Mouse (Mus musculus): Measurements from ENCODE around the gene Stfa2l1. TPM values are rescaled to one million over a fixed set of nuclear protein-coding genes. Genes with fewer than 3 reads are reported as not detected.
A peak's percentile ranks its signal among the peaks of the same experiment; 100 is the strongest.
"Not testable (repeated sequence)": the region's sequence is repeated elsewhere in the genome, so short reads cannot be mapped to it uniquely, and the experiment has no call there.

Gene Stfa2l1
- polyA plus RNA-seq (2015; fragmentation: Nextera tagmentation; extraction: Ambion mirVana) = not detected in 2 replicates

GRCm38 (mm10) chr16:36156402-36156975 is at the start of gene Stfa2l1:
Stfa2l1 (plus strand) TSS chr16:36156811.
- no peaks in the 10 kb centered on the region for H3K36me3 ChIP-seq
- no peaks in the 10 kb centered on the region for H3K9me3 ChIP-seq
- H3K27me3 ChIP-seq = no peaks in the 10 kb centered on the region
- no peaks in the 10 kb centered on the region for H3K4me1 ChIP-seq (replicated peaks)
- no peak within 1 kb of the TSS for H3K9ac ChIP-seq
- ATAC-seq (ENCODE audit: low FRiP score, low read depth) = no peak
- H3K27ac ChIP-seq (replicated peaks) = no peak within 1 kb of the TSS
- no peak within 1 kb of the TSS for H3K4me3 ChIP-seq
- H3K4me2 ChIP-seq = no peak within 1 kb of the TSS

DNA sequence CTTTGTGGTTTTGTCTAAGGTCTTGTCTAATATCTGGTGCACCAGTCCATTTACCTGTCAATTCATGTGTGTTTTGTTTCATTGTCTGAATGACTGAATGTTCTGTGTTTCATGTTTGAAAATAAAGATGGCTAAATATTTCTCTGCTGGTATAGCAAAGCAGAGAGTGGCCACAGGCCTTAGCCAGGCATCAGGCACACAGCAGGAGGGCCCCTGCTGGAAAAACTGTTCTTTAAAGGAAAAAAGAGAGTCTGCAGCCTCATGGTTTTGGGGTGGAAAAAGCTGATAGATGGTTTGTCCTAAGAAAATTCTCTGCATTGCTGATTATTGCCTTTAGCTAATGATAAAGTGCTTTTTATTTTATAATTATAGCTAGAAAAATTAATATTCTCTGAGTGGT is 45.1 kb upstream of the Stfa2l1 start:
- H3K36me3 ChIP-seq; H3K9me3 ChIP-seq; H3K4me3 ChIP-seq; H3K27me3 ChIP-seq; H3K9ac ChIP-seq; ATAC-seq (ENCODE audit: low FRiP score, low read depth); H3K4me2 ChIP-seq; H3K27ac ChIP-seq (replicated peaks); H3K4me1 ChIP-seq (replicated peaks): not testable (repeated sequence)

GRCm38 (mm10) chr16:36115751-36116150 is 40.9 kb upstream of the Stfa2l1 start:
- H3K9me3 ChIP-seq; H3K27me3 ChIP-seq; H3K4me2 ChIP-seq; H3K27ac ChIP-seq (replicated peaks); H3K4me3 ChIP-seq; H3K4me1 ChIP-seq (replicated peaks); H3K36me3 ChIP-seq; ATAC-seq (ENCODE audit: low FRiP score, low read depth); H3K9ac ChIP-seq: not testable (repeated sequence)
- 91% methylated on average over 6 of the region's 6 CpGs for WGBS

GRCm38 (mm10) chr16:36128092-36128491 is 28.5 kb upstream of the Stfa2l1 start:
- 95% methylated on average over 7 of the region's 7 CpGs for WGBS
- H3K36me3 ChIP-seq = no peaks in the 10 kb centered on the region

GRCm38 (mm10) chr16:36131141-36131540 is 25.5 kb upstream of the Stfa2l1 start, which contains the start of gene Csta1:
Csta1 (minus strand) TSS chr16:36131241.
- 88% methylated on average over 1 of the region's 1 CpGs for WGBS
- Histone ChIP-seq H3K9ac (no peak within 1 kb of the TSS), H3K27me3 (no peaks in the 10 kb centered on the region), H3K9me3 (no peaks in the 10 kb centered on the region), H3K36me3 (no peaks in the 10 kb centered on the region), H3K4me3 (no peak within 1 kb of the TSS), H3K4me1 (replicated peaks) (no peaks in the 10 kb centered on the region), H3K4me2 (no peak within 1 kb of the TSS), H3K27ac (replicated peaks) (no peak within 1 kb of the TSS)
- no peak for ATAC-seq (ENCODE audit: low FRiP score, low read depth)

More at GRCm38 (mm10) chr16:36128092-36128491, 28.5 kb upstream of the Stfa2l1 start:
- no peak overlapping the region for H3K4me2 ChIP-seq
- H3K9me3 ChIP-seq = no peaks in the 10 kb centered on the region
- ATAC-seq (ENCODE audit: low FRiP score, low read depth) = no peak
- no peaks in the 10 kb centered on the region for H3K4me1 ChIP-seq (replicated peaks)
- H3K27me3 ChIP-seq = no peaks in the 10 kb centered on the region
- no peak overlapping the region for H3K27ac ChIP-seq (replicated peaks)
- H3K9ac ChIP-seq = no peak overlapping the region
- no peak overlapping the region for H3K4me3 ChIP-seq

DNA sequence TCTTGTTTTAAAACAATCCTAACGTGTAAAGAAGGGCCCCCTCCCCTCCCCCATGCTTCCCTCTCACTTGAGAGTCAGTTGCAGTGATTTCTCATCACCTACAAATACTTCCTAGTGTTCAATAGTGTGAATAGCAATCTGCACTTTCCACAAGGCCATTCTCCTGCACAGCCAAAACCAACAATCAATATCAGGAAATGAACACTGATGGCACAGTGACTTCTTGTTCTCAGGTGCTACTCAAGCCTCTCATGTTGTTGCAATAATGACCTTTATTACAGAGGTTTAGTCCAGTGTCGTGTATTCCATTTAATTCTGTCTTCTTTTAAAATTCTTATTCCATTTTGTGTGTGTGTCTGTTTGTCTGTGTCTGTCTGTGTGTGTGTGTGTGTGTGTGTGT is 18.4 kb upstream of the Stfa2l1 start:
- no peak for ATAC-seq (ENCODE audit: low FRiP score, low read depth)
- no peaks in the 10 kb centered on the region for H3K9me3 ChIP-seq
- no peak overlapping the region for H3K4me2 ChIP-seq
- H3K27me3 ChIP-seq = no peaks in the 10 kb centered on the region
- no peak overlapping the region for H3K27ac ChIP-seq (replicated peaks)
- 87% methylated on average over 2 of the region's 2 CpGs for WGBS
- H3K36me3 ChIP-seq = no peaks in the 10 kb centered on the region
- no peaks in the 10 kb centered on the region for H3K4me1 ChIP-seq (replicated peaks)
- no peak overlapping the region for H3K4me3 ChIP-seq
- H3K9ac ChIP-seq = no peak overlapping the region

- not testable (repeated sequence) for ATAC-seq (ENCODE audit: low FRiP score, low read depth); H3K27me3 ChIP-seq; H3K9me3 ChIP-seq; H3K4me1 ChIP-seq (replicated peaks); H3K4me2 ChIP-seq; H3K4me3 ChIP-seq; H3K9ac ChIP-seq; H3K36me3 ChIP-seq; H3K27ac ChIP-seq (replicated peaks)
- 84% methylated on average over 9 of the region's 10 CpGs for WGBS
Measured at GRCm38 (mm10) chr16:36167841-36168240, 11.2 kb downstream of the Stfa2l1 start.

- Histone ChIP-seq H3K27ac (replicated peaks) (no peak overlapping the region), H3K27me3 (no peaks in the 10 kb centered on the region), H3K9ac (no peak overlapping the region), H3K4me1 (replicated peaks) (no peaks in the 10 kb centered on the region), H3K36me3 (no peaks in the 10 kb centered on the region), H3K9me3 (no peaks in the 10 kb centered on the region), H3K4me2 (no peak overlapping the region), H3K4me3 (no peak overlapping the region)
- ATAC-seq (ENCODE audit: low FRiP score, low read depth) = no peak
Measured at GRCm38 (mm10) chr16:36176108-36176507, 19.5 kb downstream of the Stfa2l1 start.

DNA sequence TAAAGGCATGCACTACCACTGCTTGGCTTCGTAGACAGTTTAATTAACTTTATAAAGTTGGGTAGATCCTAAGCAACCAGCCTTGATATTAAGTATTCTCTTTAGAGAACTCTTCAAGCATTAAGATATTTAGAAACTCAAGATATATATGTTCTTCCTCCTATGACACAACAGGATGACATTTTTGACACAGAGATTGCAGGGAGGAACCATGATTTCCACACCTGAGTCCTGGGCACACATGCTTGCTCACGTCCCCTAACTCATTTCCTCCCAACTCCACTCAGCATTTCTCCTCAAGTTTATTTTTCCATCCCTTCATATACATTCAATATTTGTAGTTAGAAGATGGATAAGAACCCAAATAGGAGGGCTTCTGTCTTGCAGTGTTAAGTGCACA is 23.3 kb downstream of the Stfa2l1 start:
- Histone ChIP-seq H3K27ac (replicated peaks) (no peak overlapping the region), H3K4me2 (no peak overlapping the region), H3K36me3 (no peaks in the 10 kb centered on the region), H3K27me3 (no peaks in the 10 kb centered on the region), H3K4me3 (no peak overlapping the region), H3K9me3 (no peaks in the 10 kb centered on the region), H3K9ac (no peak overlapping the region), H3K4me1 (replicated peaks) (no peaks in the 10 kb centered on the region)
- WGBS = 89% methylated on average over 2 of the region's 2 CpGs
- ATAC-seq (ENCODE audit: low FRiP score, low read depth) = no peak

GRCm38 (mm10) chr16:36183912-36184311 is 27.3 kb downstream of the Stfa2l1 start, which contains the start of gene Gm5483:
Gm5483 (plus strand) TSS chr16:36184212.
- ATAC-seq (ENCODE audit: low FRiP score, low read depth); H3K9ac ChIP-seq; H3K27ac ChIP-seq (replicated peaks); H3K4me3 ChIP-seq; H3K4me1 ChIP-seq (replicated peaks); H3K9me3 ChIP-seq; H3K36me3 ChIP-seq; H3K27me3 ChIP-seq; H3K4me2 ChIP-seq: not testable (repeated sequence)
- WGBS = 93% methylated on average over 4 of the region's 4 CpGs

GRCm38 (mm10) chr16:36199226-36199625 is 42.6 kb downstream of the Stfa2l1 start:
- no peak for ATAC-seq (ENCODE audit: low FRiP score, low read depth)
- no peak overlapping the region for H3K4me3 ChIP-seq
- H3K27ac ChIP-seq (replicated peaks) = no peak overlapping the region
- 53% methylated on average over 19 of the region's 19 CpGs for WGBS
- no peaks in the 10 kb centered on the region for H3K36me3 ChIP-seq
- H3K9me3 ChIP-seq = no peaks in the 10 kb centered on the region
- peak overlapping the region; percentile 30 for H3K4me2 ChIP-seq
- no peak overlapping the region for H3K9ac ChIP-seq
- H3K4me1 ChIP-seq (replicated peaks) = no peaks in the 10 kb centered on the region
- no peaks in the 10 kb centered on the region for H3K27me3 ChIP-seq

DNA sequence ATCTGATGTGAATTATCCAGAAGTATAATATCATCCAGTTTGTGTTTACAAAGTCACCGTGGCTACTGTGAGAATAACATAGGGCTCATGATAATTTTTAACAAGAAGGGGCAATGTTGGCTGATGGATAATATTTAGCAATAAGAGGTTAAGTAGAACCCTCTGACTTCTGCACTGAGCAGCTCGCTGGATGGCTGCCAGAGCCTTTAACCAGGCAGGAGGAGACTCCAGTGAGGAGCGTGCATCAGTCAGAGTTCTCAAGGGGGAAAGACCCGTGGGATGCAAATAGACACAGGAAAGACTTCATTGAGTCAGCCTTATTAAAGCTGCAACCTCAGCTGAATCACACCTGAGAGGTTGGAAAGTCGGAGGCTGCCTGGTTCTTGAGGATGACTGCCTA is 47.2 kb downstream of the Stfa2l1 start:
- Histone ChIP-seq H3K27me3 (no peaks in the 10 kb centered on the region), H3K9ac (no peak overlapping the region), H3K4me3 (no peak overlapping the region), H3K27ac (replicated peaks) (no peak overlapping the region), H3K36me3 (no peaks in the 10 kb centered on the region), H3K4me1 (replicated peaks) (no peaks in the 10 kb centered on the region), H3K9me3 (no peaks in the 10 kb centered on the region), H3K4me2 (no peak overlapping the region)
- no peak for ATAC-seq (ENCODE audit: low FRiP score, low read depth)
- 75% methylated on average over 5 of the region's 5 CpGs for WGBS

DNA sequence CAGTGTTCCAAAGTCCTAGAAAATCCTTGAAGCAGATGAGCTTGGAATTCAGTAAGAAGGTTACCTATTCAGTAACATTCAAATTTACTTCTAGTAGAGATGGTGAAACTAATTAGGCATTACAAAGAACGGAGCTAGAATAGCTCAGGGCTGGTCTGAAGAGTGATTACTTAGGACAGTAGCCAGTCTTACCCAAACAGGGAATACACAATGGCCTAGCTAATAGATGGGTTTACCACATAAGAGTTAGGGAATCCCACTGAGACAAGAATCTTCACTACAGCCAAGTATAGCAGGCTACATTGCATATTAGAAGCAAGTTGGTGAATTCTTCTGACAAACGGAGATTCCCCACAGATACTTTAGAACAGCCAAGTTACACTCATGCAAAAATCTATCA is 49.1 kb downstream of the Stfa2l1 start:
- not testable (repeated sequence) for H3K4me2 ChIP-seq; H3K4me1 ChIP-seq (replicated peaks); H3K9me3 ChIP-seq; H3K27me3 ChIP-seq; H3K36me3 ChIP-seq; H3K27ac ChIP-seq (replicated peaks); H3K4me3 ChIP-seq; ATAC-seq (ENCODE audit: low FRiP score, low read depth); H3K9ac ChIP-seq
- 44% methylated on average over 2 of the region's 2 CpGs for WGBS
